Mouse (Mus musculus): ENCODE results near the gene Ddost.
"Not testable (repeated sequence)": the region's sequence is repeated elsewhere in the genome, so short reads cannot be mapped to it uniquely, and the experiment has no call there.

Ddost gene

DNA sequence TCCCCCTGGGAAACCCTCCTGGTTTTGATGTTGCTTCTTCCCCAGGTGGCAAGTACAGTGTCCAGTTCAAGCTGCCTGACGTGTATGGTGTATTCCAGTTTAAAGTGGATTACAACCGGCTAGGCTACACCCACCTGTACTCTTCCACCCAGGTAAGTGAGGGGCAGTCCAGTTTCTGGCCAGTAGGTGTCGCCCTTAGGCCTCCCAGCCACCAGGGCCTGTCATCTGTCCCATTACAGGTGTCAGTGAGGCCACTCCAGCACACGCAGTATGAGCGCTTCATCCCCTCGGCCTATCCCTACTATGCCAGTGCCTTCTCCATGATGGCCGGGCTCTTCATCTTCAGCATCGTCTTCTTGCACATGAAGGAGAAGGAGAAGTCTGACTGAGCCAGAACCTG lies 7.1 kb downstream of the Ddost start:
- DNase-seq (ENCODE audit: low read depth), result no peak

DNA sequence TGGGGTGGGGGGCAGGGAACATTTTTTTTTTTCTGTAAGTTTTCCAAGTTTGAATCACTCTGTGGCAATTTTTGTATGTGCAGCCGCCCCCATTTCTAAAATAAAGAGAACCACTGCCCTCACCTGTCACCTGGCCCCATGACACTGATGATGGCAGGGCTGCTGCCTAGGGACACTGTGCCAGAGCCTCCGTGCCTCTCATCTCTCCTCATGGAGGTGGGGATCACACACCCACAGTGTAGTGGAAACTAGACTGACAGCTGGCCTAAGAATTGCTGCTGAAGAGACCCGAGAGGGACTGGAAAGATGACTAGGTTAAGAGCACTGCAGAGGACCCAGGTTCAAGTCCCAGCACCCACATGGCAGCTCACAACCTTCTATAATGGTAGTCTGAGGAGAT lies 7.6 kb downstream of the Ddost start:
- DNase-seq (ENCODE audit: low read depth), result no peak

DNA sequence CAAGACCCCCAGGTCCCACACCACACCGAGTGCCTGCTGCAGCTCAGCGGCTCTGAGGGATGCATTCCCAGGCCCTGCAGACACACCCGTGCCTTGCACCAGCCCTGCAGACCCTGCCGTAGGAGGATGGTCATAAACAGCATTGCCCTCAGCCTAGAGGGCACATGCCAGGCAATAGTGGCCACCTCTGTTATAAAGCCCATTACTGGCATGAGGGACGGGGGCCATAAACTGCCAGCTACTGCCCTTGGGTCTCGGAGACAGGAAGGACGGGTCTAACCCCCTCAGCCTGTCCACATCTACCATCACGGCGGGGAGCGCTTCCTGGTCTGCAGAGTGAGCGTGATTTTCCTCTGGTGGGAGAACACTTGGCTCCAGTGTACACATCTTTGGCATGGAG lies 8.5 kb downstream of the Ddost start:
- no peak for DNase-seq (ENCODE audit: low read depth)

DNA sequence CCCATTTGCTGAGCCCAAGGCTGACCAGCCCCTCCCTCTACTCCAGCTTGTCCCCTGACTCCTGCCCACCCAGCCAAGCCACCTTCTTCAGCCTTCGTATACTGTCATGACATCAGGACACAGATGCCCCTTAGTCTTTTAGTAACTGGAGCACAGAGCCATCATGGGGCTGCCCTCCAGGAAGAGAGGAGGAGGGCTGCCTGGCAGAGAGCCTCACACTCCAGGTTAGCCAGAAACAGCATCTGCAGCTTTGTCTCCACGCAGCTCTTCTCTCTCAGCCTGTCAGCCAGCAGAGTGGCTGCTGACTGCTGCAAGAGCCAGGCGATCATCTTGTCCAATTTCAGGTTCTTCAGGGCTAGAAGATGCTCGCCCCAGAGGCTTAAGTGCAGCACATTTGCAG lies 9.3 kb downstream of the Ddost start:
- DNase-seq (ENCODE audit: low read depth), result no peak

DNA sequence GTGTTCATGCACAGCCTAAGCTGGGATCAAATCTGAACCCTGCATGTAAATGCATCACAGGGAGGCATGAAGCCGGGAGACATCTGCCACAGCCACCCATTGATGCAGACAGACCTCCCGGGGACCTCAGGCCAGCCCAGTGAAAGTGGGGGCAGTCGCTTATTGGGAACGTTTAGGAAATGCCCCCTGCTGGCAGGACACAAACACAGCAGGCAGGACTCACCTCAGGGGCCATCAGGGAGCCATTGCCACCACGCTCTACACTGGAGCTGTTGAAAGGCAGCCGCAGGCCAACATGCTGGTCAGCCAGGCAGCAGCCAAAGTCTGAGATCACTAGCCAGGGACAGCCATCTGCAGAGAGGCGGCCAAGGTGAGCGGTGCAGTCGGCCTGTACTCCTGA lies 11.3 kb downstream of the Ddost start:
- DNase-seq (ENCODE audit: low read depth), result peak; percentile 47

DNA sequence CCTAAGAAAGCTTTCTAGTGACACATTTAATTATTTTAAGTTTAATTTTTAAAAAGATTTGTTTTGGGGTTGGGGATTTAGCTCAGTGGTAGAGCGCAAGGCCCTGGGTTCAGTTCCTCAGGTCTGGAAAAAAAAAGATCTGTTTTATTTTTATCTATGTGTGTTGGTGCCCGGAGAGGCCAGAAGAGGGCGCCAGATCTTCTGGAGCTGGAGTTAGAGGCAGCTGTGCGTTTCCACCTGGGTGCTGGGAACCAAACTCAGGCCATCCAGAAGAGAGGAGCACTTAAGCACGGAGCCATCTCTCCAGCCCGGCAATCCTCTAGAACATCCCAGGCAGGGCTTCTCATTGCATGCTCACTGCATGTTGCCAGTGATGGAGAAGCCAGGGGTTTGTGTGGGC lies 11.8 kb downstream of the Ddost start:
- DNase-seq (ENCODE audit: low read depth), result no peak

DNA sequence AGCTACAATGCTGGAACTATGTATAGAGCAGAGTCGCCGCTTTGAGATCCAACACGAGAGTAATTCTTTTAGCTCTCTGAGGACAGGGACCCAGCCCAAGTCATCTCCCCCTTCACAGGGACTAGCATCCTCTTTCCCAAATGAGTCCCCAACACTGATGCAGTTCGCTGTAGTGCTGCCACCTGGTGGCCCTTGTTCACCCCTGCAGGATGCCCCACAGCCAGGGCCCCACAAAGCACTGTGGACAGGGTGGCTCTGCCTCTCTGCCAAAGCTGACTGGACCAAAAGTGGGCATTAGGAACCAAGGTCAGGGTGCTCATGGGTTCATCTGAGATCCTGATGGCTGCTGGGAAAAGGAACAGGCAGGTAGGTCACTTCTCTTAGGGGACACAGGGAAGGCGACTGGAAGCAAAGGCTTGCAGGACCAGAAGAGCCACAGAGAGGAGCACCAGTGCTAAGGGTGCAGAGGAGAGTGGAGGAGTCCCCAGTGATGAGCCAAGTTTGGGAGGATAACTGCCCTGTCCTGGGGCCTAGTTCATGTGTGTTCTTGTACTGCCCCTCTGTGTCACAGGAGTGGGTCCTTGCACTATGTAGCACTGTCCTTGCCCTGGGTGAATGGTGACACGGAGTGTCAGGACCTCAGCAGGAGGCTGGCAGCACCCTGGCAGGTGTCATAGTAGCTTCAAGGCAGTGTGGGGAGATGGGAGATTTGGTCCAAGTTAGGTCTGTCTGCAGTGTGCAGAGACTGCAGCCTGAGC lies 14.2 kb downstream of the Ddost start:
- peak; percentile 52 for DNase-seq (ENCODE audit: low read depth)

DNA sequence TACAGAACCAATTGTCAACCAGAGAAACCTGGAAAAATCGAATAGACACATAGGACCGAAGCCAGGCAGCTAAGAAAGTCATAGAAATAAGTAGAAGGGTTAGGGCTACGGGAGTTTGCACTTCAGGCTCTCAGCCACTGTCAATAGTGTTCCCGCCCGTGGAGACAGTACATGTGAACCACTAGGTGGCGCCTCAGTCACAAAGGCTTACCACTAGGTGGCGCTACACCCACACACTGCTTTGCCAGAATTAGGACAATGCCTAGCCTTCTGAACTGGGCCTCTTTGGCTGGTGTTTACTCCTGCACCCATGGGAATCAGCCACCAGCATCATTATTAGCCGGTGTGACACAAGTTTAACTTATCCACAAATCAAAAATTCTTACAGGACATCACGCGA lies 15.0 kb downstream of the Ddost start:
- peak; percentile 84 for DNase-seq (ENCODE audit: low read depth)

DNA sequence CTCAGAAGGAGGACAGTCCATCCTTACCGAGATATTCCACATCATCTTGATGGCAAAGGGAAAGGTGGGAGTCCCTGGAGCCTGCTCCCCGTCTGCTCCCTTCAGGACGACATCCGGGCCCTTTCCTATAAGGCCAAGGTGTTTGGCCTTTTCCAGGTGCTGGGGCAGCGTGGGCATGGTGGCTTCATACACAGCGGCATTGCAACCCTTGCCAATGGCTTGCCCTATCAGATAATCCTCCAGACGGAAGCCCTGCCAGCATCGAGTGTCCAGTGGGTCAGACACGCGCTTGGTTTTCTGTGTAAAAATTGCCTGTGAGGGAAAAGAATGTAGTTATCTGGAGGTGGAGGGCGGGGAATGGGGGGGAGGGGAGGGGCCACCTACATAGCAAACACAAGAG lies 16.2 kb downstream of the Ddost start:
- no peak for DNase-seq (ENCODE audit: low read depth)

DNA sequence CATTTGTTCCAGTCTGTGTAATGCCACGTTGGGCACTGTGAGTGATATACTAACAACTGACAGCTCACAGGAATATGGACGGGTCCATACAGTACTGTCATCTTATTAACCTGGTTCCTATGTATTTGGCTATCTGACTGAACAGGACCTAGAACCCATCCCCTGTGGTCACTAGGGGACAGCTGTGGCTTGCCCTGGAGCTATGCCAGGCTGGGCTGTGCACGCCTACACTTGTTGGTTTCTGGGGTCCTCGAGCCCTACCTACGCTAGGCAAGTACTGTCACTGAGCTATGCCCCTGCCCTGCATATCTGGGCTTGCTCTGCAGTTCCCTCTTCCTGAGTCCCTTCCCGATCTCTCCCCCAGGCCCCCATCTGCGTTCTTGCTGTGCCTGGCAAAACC lies 17.0 kb downstream of the Ddost start:
- no peak for DNase-seq (ENCODE audit: low read depth)

DNA sequence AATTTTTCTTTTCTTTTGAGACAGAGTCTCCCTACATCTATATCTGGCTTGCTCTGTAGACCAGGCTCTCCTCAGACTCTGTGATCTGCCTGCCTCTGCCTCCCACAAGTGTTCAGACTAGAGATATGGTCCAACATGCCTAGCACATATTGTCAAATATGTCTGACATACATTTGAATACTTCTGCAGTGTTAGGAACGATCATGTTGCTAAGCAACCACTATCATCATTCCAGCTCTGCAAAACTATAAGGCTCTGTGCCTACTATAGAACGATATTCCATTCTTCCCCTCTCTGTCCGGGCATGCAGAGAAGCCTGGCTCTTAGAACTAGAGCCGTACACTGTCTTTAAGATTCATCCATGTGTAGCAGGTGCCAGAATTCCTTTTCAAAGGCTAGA lies 18.2 kb downstream of the Ddost start:
- no peak for DNase-seq (ENCODE audit: low read depth)

DNA sequence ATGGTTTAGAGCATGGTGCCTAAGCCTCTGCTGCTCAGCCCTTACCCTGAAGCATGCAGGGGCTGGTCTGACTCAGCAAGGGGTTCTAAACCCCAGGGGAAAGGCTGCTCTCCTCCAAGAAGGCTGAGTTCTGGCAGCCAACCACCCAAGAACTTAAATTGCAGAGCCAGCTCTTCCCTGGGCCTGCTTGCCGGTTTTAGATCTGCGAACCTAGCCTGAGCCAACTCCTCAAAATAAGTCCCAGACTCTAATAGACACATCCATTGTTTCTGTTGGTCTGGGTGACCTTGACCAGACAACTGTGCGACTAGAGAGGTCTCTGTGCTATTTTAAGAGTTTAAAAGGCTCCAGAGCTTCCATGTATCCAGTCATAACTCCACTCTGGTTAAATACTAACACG lies 19.2 kb downstream of the Ddost start:
- DNase-seq (ENCODE audit: low read depth), result no peak

DNA sequence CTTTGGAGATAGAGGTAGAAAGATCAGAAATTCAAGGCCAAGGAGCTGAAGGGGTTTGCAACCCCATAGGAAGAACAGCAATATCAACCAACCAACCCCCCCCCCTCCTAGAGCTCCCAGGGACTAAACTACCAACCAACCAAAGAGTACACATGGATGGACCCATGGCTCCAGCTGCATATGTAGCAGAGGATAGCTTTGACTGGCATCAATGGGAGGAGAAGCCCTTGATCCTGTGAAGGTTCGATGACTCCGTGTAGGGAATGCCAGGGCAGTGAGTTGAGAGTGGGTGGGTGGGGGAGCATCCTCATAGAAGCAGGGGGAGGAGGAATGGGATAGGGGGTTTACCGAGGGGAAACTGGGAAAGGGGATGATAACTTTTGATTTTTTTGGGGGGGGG lies 19.9 kb downstream of the Ddost start:
- no peak for DNase-seq (ENCODE audit: low read depth)

DNA sequence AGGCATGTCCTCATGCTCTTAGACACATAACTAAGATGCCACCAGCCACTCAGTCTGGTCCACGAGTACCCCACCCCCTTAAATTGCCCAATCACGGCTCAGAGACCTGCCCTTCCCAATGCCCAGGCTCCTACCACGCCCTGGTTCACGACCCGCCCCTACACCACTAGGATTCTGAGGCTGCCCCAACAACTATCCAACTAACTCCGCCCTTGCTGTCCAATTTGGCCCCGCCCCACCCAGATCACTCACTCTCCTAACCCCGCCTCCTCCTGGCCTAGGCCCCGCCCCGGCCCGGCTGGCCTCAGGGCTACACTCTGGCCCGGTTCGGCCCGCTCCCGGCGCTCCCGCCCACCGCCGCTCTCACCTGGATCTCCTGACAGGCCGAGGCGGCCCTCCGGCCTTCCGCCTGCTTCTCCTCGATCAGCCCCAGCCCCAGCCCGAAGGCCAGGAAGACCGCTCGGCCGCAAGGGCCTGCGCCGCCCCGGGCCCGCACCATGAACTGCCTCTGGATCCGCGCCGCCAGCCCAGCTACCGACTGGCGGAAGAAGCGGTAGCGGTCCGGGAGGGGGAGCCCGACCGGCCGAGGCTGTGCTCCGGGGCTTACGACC lies 21.0 kb downstream of the Ddost start:
- peak; percentile 96 for DNase-seq (ENCODE audit: low read depth)

DNA sequence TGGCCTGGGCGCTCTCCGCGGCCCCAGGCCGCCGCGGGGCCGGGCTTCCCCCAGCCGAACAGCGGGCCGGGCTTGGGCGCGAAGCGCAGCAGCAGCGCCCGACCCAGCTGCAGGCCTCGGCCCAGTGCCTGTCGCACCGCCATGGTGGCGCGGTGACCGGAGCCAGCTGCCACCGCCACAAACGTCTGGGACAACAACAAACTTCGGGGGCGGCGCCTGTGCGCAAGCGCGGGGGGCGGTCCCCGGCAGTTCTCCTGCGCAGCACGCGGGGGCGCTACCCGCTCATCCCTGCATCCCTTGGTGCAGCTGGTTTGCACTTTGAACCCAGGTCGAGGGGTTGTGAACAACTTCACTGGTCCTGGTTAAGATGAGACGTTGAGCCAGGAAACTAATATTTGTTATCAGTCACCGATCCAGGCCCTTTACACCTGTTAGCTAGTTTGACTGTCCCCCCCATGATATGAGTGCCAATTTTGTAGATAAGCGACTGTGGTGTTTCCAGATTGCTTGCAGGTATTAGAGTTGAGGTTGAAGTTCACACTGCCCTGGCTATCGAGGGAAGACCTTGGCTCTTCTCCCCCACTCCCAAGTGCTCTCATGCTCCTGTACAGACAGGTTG lies 21.7 kb downstream of the Ddost start, which contains the start of gene Pink1:
TSS of gene Pink1 (minus strand) at position 231 of the 619 bp plus-strand sequence.
- peak; percentile 86 for DNase-seq (ENCODE audit: low read depth)

DNA sequence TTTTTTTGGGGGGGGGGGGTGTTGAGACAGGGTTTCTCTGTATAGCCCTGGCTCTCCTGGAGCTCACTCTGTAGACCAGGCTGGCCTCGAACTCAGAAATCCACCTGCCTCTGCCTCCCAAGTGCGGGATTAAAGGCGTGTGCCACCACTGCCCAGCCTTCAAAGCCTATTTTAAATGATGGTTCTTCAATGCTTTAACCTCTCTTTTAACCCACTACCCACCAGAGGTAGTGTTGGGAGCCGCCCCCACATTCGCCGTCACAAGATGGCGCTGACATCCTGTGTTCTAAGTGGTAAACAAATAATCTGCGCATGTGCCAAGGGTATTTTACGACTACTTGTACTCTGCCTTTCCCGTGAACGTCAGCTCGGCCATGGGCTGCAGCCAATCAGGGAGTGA lies 22.6 kb downstream of the Ddost start:
- not testable (repeated sequence) for DNase-seq (ENCODE audit: low read depth)

DNA sequence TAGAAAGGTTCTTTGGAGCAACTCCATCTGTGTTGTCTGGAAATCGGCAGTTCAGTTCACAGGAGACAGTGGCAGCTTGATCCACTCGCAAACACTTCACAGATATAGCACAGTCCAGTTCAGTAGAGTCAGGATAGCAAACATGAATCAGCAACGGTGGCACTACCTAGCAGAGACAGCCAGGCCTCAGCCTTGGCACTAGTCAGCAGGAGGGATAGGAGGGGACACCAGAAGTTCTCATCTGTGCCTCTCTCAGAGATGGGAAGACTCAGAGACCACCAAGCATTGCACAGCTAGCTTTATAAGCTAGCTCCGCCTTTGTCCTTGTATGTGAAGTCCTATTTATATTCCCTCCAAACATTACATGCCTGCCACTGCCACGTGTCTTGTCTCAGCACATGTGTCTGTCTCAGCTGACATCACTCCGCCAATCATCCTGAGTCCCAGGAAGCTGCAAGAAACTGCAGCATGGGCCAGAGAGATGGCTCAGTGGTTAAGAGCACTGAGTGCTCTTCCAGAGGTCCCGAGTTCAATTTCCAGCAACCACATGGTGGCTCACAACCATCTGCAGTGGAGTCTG lies 23.5 kb downstream of the Ddost start:
- DNase-seq (ENCODE audit: low read depth), result no peak

DNA sequence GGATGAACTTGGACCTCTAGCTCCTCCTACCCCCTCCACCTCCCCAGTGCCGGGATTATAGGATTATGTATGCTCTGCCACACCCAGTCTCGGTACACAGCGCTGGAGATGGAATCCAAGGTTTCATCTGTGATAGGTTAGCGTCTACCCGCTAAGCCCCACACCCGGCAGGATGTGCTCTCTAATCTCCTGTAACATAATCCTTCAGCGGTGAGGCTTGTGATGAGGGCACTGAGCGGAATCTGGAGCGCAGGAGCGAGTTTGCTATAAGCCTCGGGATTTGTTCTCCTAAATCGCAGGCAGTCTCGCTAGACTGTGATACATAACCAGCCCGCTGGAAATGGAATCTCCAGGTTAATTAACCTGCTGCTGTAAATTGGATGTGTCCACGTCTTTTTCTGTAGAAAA lies 25.7 kb downstream of the Ddost start:
- DNase-seq (ENCODE audit: low read depth), result no peak

DNA sequence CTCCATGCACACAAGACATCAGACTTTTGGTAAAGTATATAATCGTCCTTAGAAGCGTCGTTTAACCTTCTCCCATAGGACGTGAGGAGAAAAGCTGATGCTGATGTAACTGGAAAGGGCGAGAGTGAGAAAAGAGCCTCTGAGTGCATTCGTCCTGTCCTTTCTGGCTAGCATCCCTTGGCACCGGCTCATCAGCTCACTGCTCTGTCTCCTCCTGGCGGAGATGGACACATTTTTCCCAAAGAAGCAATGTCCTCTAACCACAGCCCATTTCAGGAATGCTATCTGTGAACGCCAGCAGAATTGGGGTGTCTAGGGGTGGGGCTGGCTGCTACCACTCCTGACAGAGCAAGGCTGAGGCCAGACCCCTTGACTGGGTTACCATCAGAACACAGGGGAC lies 27.1 kb downstream of the Ddost start:
- no peak for DNase-seq (ENCODE audit: low read depth)

DNA sequence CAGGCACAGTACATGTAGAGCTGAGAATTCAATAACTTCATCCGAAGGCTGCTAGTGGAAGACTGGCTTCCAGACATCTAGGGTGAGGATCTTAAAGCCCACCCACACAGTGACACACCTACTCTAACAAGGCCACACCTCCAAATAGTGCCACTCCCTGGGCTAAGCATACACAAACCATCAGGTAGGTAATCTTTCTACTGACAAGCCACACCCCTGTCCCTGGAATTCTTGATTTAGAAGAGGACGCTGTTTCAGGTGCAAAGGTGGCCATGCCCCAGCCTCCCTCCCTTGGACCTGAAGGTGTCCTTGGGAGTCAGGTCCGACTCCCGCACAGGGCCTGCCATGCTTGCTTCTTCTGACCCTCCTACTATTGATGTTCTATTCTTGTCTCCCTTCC lies 28.6 kb downstream of the Ddost start:
- no peak for DNase-seq (ENCODE audit: low read depth)

DNA sequence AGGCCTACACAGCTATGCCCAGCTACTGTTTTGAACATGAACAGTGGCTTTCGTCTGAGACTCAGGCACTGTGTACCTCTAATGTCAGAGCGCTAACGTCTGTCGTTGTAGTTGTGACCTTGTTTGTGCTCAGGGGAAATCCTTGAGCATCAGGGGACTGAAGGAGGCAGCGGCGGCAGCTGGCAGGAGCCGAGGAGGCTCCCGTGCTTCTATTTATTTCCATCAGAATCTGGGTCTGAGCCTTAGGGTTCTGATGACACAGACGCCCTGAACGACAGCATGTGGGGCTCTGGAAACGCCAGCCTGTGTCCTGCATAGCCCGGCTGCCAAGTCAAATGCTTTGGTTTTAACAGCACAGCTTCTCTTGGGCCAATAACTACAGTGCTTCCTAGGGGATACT lies 30.5 kb downstream of the Ddost start:
- no peak for DNase-seq (ENCODE audit: low read depth)

DNA sequence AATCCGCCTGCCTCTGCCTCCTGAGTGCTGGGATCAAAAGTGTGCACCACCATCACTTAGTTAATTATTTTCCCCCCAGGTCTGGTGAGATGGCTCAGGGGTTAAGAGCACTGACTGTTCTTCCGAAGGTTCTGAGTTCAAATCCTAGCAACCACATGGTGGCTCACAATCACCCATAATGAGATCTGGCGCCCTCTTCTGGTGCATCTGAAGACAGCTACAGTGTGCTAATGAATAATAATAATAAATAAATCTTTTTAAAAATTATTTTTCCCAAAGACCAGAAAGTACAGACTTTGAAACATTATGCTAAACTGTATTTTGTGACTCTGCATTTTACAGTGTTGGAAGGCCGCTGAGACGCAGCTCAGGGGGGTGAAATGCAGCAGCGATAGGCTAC lies 31.1 kb downstream of the Ddost start:
- DNase-seq (ENCODE audit: low read depth), result no peak

DNA sequence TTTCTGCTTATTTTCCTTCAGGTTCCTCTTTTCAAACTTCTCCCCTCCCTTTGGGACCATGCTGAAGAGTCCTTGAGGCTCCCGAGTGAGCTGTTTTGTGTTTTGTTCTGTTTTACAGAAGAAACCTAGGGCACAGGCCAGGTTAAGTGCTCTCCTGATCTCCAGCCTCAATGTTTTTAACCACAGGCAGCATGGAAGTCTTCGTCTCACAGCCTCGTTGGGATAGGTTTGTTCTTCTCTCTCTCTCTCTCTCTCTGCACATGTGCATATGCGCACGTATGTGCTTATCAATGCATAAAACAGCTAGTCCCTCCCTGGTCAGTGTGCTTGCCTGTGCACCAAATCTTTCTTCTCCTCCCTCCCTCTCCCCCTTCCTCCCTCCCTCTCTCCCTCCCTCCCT lies 32.3 kb downstream of the Ddost start:
- no peak for DNase-seq (ENCODE audit: low read depth)

Data from 416B (cell line).